Mouse (Mus musculus): ENCODE measurements at regions not wholly inside any gene's neighbourhood (a gene's known extent, or its start where the extent isn't known, plus 50 kb on each side); places are given as distances from the start of the nearest gene placed in this dataset.

DNA sequence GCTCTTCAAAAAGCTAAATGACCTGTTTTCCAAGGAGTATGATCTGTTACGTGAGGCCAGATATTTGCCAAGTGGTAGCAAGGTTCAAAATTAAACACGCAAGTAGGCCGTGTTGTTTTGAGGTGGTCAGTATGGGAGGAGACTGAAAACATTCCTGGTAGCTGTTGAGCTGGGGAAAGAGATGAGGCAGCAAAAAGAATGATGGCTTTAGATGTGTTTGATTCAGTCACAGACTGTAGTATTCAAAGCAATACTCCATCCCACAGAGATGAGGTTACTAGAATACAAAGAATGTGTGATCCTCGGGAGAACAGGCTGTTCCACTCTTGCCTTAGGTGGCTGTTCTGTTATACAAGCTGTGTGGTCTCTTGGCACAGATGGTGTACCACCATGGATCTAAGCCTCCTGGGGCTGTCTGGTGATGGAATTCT is 742.7 kb upstream of the Zeb2 start:
- no peak for DNase-seq (ENCODE audit: low read depth, low spot score)
- H3K27me3 ChIP-seq (ENCODE audit: control insufficient read depth, insufficient read depth, low read length, poor library complexity, severe bottlenecking): no peaks in the 10 kb centered on the region
- no peaks in the 10 kb centered on the region for H3K36me3 ChIP-seq (ENCODE audit: control insufficient read depth, insufficient read depth, low read length, poor library complexity, severe bottlenecking)

- no peaks in the 10 kb centered on the region for H3K36me3 ChIP-seq (ENCODE audit: control insufficient read depth, insufficient read depth, low read length, poor library complexity, severe bottlenecking)
- peak; percentile 4 for DNase-seq (ENCODE audit: low read depth, low spot score)
- H3K27me3 ChIP-seq (ENCODE audit: control insufficient read depth, insufficient read depth, low read length, poor library complexity, severe bottlenecking): no peaks in the 10 kb centered on the region
Measured at GRCm38 (mm10) chr2:45859445-45859844, 742.2 kb upstream of the Zeb2 start.

DNA sequence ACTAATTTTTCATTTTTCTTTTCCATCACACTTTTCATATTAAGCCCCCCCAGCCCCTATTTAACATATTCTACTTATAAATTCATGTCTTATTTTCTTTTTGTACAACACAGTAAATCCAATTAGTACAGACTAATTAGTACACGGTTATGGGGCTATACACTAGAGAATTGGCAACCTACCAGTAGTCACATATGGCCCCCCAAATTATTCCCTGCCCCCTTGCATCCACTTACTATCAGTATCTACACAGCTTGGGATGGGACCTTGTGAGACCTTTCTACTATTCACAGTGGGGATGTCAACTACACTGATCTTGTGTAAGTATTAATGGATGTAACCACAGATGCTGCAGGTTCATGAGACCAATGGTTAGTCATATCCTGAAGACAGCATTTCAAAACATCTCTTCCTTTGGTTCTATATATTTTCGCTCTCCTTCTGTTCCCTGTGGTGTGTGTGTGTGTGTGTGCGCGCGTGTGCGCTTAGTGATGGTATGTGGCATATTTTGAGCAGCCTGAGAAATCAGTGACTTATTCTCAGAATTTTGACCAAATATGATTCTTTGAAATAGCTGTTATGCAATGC is 732.9 kb upstream of the Zeb2 start:
- DNase-seq (ENCODE audit: low read depth, low spot score): no peak
- no peaks in the 10 kb centered on the region; the same call in 1 of the 2 replicates for H3K27me3 ChIP-seq (ENCODE audit: control insufficient read depth, insufficient read depth, low read length, poor library complexity, severe bottlenecking)
- no peaks in the 10 kb centered on the region for H3K36me3 ChIP-seq (ENCODE audit: control insufficient read depth, insufficient read depth, low read length, poor library complexity, severe bottlenecking)

DNA sequence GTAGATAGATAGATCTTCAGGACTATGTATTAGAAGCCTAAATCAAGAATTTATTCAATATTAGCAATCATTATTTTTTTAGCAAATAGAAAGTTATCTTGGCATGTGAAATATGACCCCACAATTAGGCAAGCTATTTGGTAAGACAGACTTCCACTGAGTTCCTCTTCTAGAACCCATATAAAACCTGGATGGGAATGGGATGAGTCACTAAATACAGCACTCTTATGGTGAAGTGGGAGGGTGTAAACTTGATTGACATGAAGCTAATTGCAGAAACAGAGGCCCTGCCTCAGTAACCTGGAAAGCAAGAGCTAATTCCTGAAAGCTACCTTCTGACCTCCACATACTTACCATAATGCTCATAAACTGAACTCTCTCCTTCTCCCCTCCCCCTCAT is 723.2 kb upstream of the Zeb2 start:
- DNase-seq (ENCODE audit: low read depth, low spot score): no peak
- Histone ChIP-seq H3K36me3 (ENCODE audit: control insufficient read depth, insufficient read depth, low read length, poor library complexity, severe bottlenecking) (no peaks in the 10 kb centered on the region), H3K27me3 (ENCODE audit: control insufficient read depth, insufficient read depth, low read length, poor library complexity, severe bottlenecking) (no peaks in the 10 kb centered on the region)

DNA sequence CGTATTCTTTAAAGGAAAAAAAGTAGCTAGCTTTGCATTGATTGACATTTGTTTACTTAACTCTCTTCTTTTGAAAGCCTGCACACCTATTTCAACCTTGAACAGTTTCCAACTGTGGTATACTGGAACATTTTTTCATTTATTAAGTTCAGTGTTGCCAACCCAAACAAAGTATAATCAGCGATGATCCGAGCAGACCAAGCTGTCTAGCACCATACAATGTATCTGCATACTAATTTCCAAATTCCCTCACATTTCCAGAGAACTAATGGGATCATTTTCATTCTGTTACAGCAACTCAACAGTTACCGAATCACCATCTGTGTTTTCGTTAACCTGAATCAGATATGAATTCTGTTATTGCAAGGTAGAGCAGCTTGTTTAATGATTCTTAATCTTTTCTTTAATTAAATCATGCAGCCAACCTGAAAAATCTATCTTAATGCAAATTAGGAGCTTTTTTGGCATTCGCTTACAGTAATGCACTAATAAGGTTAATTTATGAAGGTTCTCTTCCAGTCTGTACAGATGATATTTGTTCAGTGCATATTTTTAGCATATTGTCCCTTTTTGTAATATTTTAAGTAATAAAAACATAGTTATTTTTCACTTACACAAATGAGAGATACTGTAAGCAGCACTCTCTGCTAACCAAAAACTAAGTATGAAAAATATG is 719.5 kb upstream of the Zeb2 start:
- Histone ChIP-seq H3K27me3 (ENCODE audit: control insufficient read depth, insufficient read depth, low read length, poor library complexity, severe bottlenecking) (no peaks in the 10 kb centered on the region), H3K36me3 (ENCODE audit: control insufficient read depth, insufficient read depth, low read length, poor library complexity, severe bottlenecking) (no peaks in the 10 kb centered on the region)
- no peak for DNase-seq (ENCODE audit: low read depth, low spot score)

- Histone ChIP-seq H3K27me3 (ENCODE audit: control insufficient read depth, insufficient read depth, low read length, poor library complexity, severe bottlenecking) (no peaks in the 10 kb centered on the region), H3K36me3 (ENCODE audit: control insufficient read depth, insufficient read depth, low read length, poor library complexity, severe bottlenecking) (no peaks in the 10 kb centered on the region)
- no peak for DNase-seq (ENCODE audit: low read depth, low spot score)
Measured at GRCm38 (mm10) chr2:45817945-45818719, 700.9 kb upstream of the Zeb2 start.

DNA sequence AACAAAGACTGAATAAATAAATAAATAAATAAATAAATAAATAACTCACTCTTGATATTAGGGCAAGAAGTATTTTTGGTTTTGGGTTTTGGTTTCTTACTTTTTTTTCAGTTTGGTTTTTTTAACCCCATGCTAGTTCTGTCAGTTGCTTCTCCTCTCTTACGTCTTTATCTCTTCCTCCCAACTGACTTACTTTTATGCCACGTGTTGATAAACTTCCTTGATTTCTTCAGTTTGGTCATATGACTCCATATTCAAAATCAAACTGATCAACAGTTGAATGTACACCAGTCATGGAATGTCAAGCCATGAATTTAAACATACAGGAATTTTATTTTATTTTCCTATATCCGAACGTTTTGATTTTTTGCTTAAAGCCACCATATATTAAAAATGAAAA is 697.5 kb upstream of the Zeb2 start:
- H3K36me3 ChIP-seq (ENCODE audit: control insufficient read depth, insufficient read depth, low read length, poor library complexity, severe bottlenecking): no peaks in the 10 kb centered on the region
- DNase-seq (ENCODE audit: low read depth, low spot score): no peak
- H3K27me3 ChIP-seq (ENCODE audit: control insufficient read depth, insufficient read depth, low read length, poor library complexity, severe bottlenecking): no peaks in the 10 kb centered on the region

- H3K36me3 ChIP-seq (ENCODE audit: control insufficient read depth, insufficient read depth, low read length, poor library complexity, severe bottlenecking): no peaks in the 10 kb centered on the region
- H3K27me3 ChIP-seq (ENCODE audit: control insufficient read depth, insufficient read depth, low read length, poor library complexity, severe bottlenecking): no peaks in the 10 kb centered on the region
- DNase-seq (ENCODE audit: low read depth, low spot score): no peak
Measured at GRCm38 (mm10) chr2:45805329-45805728, 688.1 kb upstream of the Zeb2 start.

DNA sequence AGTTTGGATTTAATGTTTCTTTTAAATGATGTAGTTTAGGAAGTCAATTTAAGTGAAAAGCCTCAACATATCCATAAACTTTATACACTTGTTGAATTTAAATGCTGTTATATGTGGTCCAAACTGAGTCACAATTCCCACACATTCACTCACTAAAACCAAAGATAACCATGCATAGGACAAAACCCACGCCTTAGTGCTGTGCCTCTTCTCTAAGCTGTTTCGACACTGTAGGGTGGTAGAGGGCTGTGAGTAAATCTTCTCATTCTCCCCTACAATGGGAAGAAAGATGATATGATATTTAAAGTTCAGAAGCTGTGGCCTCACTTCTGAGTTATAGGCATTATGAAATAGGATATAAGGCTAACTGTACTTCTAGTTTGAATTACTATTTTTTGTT is 682.9 kb upstream of the Zeb2 start:
- Histone ChIP-seq H3K36me3 (ENCODE audit: control insufficient read depth, insufficient read depth, low read length, poor library complexity, severe bottlenecking) (no peaks in the 10 kb centered on the region), H3K27me3 (ENCODE audit: control insufficient read depth, insufficient read depth, low read length, poor library complexity, severe bottlenecking) (no peaks in the 10 kb centered on the region)
- no peak for DNase-seq (ENCODE audit: low read depth, low spot score)

DNA sequence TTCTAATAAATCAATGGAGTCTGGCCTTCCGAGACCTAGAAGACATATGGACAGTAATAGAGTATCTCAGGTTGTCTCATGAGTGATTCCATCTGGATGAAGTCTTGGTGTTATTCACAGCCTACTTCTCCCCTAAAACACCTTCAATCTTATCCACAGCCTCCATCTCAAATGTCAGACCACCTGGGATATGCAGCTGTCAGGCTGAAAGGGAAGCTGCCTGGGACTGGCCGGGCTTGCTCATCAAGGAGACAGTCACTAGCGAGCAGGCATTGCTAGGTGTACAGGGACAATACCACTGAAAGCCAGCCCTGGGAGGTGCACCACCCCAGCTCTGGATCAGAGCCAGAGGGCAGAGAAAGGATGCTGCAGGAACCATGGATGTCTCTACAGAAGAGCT is 676.4 kb upstream of the Zeb2 start:
- Histone ChIP-seq H3K36me3 (ENCODE audit: control insufficient read depth, insufficient read depth, low read length, poor library complexity, severe bottlenecking) (no peaks in the 10 kb centered on the region), H3K27me3 (ENCODE audit: control insufficient read depth, insufficient read depth, low read length, poor library complexity, severe bottlenecking) (no peaks in the 10 kb centered on the region; the same call in 1 of the 2 replicates)
- no peak for DNase-seq (ENCODE audit: low read depth, low spot score)

DNA sequence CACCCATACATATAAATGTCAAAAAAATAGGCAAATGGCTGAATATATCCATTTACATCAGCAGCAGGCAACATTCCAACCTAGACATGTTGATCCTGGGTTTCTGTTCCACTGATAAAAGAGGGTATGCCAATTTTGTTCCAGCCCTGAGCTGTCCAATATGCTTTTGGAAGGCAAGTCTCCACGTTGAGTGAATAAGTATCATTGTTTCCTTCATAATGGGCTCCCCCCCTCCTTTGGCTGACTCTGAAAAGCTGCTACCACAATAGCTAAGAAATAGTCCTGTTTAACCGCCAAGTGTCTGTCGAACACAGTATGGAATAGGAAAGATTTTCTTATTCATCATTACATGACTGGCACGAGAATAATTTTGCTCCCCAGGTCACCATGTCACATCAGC is 672.5 kb upstream of the Zeb2 start:
- H3K36me3 ChIP-seq (ENCODE audit: control insufficient read depth, insufficient read depth, low read length, poor library complexity, severe bottlenecking): no peaks in the 10 kb centered on the region
- H3K27me3 ChIP-seq (ENCODE audit: control insufficient read depth, insufficient read depth, low read length, poor library complexity, severe bottlenecking): no peaks in the 10 kb centered on the region
- no peak for DNase-seq (ENCODE audit: low read depth, low spot score)

GRCm38 (mm10) chr2:45787732-45788390 is 670.7 kb upstream of the Zeb2 start:
- no peaks in the 10 kb centered on the region for H3K36me3 ChIP-seq (ENCODE audit: control insufficient read depth, insufficient read depth, low read length, poor library complexity, severe bottlenecking)

DNA sequence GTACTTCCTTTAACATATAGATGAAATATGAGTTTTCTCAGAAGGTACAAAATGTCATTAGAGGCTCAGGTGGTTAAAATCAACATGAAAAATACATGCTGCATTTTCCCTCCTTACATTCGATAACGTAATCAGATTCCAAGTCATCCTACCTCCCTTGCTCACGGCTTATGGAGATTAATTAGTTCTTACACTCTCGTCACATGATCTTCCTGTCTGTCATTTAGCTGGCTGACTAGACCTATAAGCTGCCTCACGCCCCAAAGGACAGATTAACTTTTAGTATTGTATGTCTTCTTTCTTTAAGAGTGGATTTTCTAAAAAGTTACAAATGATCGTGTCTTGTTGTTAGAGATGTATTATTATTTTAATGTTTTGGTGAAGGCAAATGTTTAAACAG is 669.6 kb upstream of the Zeb2 start:
- Histone ChIP-seq H3K36me3 (ENCODE audit: control insufficient read depth, insufficient read depth, low read length, poor library complexity, severe bottlenecking) (no peaks in the 10 kb centered on the region), H3K27me3 (ENCODE audit: control insufficient read depth, insufficient read depth, low read length, poor library complexity, severe bottlenecking) (no peaks in the 10 kb centered on the region)
- DNase-seq (ENCODE audit: low read depth, low spot score): no peak

More at GRCm38 (mm10) chr2:45787732-45788390, 670.7 kb upstream of the Zeb2 start:
- DNase-seq (ENCODE audit: low read depth, low spot score): no peak
- no peaks in the 10 kb centered on the region for H3K27me3 ChIP-seq (ENCODE audit: control insufficient read depth, insufficient read depth, low read length, poor library complexity, severe bottlenecking)

- Histone ChIP-seq H3K27me3 (ENCODE audit: control insufficient read depth, insufficient read depth, low read length, poor library complexity, severe bottlenecking) (no peaks in the 10 kb centered on the region), H3K36me3 (ENCODE audit: control insufficient read depth, insufficient read depth, low read length, poor library complexity, severe bottlenecking) (no peaks in the 10 kb centered on the region)
- no peak for DNase-seq (ENCODE audit: low read depth, low spot score)
Measured at GRCm38 (mm10) chr2:45785684-45786083, 668.5 kb upstream of the Zeb2 start.

Data from splenic B cell, adult 2 months (primary cell).